Mouse (Mus musculus) c-Kit-positive CD71-positive TER-119-negative erythroid progenitor cells, embryonic 14.5 days (primary cell): ENCODE measurements around the gene Tmc2.

Experiments used
- DNase-seq: peaks from one replicate; pipeline ENCODE4 v3.0.0-alpha.2; 2013; ENCODE audit warnings: low read depth

The Tmc2 gene

DNA sequence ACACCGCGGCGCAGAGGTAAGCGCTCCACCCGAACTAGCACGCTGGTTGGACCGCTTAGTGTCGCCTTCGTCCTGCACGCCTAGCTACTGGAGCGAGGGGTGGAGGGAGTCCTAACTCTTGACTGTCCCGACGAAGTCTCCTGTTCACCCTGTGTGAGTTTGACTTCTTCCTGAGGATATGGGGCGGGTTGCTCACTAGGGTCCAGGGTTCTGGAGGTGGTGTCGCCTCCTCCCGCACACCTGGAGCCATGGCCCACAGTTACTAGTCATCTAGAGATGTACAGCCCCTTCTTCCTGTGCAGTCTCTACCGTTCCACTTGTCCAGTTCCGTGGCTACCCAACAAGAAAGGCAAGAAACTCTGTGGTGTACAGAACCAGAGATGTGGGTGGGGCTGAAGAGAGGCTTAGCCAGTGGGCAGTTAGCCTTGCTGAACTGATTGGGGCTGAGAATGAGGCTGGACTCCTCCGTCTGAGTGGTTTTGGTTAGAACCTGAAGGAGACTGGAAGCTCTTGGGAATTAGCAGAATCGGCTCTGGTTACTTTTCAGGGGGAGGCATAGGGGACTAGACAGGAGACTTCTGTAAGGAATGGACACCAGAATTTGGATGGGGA lies 101.2 kb downstream of the Tmc2 start:
- DNase-seq: no peak

DNA sequence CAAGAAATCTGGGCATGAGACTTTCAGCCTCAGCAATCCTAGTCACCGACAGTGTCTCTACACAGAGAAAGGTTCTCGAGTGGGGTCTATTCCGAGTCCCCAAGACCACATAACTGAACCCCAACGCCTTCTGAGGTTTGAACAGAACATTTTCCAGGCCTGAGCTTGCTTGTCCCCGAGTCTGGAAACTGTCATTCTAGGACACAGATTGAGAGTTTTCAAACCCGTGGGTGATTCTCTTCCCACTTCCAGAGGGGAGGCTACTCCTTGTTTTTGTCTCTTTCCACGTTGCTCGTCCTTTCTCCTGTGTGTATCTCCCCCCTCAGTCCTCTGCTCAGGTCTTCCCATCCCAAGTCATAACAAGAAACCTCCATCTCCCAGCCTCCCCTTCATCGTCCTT lies 102.6 kb downstream of the Tmc2 start:
- no peak for DNase-seq

GRCm38 (mm10) chr2:130303014-130303413 lies 108.0 kb downstream of the Tmc2 start:
- DNase-seq: no peak
